Mouse (Mus musculus): ENCODE results near the gene Fryl. TPM values are rescaled to one million over a fixed set of nuclear protein-coding genes. Genes with fewer than 3 reads are reported as not detected.

Gene Fryl
- total RNA-seq, 2 experiments from 2014 or later: 45.9 to 96.9 TPM

DNA sequence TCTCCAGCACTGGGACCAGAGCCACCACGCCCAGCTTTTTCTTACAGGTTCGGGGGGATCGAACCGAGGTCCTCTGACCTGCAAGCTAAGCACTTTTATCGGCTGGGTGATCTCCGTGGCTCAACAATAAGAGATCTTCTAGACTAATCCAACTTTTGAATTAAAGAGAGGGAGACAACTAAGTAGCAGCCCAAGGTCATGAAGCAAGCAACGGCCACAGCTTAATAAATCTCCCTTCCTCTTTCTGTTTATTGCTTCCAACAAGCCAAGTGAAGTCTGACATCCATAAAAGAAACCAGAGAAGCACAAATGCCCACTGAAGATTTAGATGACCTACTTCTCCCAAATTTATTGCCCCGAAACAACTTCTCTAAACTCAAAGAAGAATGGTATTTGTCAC lies 54.3 kb downstream of the Fryl start:
- no peak for ATAC-seq (replicated peaks; ENCODE audit: low FRiP score, low TSS enrichment, poor library complexity, severe bottlenecking)

DNA sequence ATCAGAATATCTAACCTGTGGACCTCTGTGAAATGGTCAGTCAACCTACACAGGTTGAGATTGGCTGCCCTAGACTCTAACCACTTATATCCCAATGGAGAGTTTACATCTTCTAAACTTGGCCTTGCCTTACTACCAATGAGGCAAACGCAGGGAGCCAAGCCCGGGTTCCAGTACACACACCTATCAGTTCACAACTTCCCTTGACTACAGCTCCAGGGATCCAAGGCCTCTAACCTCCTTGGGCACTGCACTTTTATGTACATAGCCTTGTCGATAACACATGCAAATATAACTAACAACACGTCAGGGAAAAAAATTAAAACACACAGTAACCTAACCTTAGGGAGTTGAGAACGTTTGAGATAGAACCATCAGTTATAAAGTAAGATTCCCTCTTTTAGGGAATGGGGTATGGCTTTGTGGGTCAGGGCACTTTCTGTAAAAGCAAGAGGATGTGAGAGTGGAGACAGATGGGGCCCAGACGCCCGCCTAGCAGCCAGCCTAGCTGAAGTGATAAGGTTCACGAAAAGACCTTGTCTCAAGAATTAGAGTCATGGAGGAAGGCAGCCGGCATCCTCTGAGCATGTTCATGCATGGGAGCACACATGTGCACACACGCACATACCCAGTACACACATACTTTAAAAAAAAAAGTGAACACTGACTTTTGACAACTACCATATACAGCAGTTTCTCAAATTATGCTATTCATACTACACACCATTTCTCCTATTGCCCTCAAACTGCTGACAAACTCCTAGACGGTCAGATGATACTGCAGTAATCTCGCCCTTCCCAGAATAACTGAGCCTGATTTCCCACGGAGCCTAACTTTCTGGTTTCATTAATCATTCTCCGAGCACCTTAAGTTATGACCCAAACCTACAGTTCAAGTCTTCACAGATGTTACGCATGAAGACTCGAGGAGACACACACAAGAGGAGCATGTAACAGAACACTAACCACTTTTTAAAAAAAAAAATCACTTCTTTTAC lies 55.7 kb downstream of the Fryl start:
- ATAC-seq (replicated peaks; ENCODE audit: low FRiP score, low TSS enrichment, poor library complexity, severe bottlenecking): no peak

DNA sequence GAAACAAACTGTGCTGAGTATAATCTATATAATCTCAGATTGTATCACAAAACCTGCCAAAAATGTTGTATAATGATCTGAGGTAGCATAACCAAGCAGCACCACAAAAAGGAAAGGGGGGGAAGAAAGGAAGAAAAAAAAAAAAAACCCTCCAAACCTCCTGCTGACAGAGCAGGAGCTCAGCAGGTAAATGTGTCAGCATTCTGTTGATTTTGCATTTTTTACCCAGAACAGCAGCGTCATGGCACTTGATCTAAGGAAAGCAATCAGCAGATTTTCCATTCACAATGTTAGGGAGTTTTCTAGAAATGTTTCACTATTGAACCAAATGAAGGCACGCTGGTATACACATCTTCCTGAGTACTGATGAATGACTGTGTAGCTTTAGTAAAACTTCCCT lies 56.8 kb downstream of the Fryl start:
- no peak for ATAC-seq (replicated peaks; ENCODE audit: low FRiP score, low TSS enrichment, poor library complexity, severe bottlenecking)

DNA sequence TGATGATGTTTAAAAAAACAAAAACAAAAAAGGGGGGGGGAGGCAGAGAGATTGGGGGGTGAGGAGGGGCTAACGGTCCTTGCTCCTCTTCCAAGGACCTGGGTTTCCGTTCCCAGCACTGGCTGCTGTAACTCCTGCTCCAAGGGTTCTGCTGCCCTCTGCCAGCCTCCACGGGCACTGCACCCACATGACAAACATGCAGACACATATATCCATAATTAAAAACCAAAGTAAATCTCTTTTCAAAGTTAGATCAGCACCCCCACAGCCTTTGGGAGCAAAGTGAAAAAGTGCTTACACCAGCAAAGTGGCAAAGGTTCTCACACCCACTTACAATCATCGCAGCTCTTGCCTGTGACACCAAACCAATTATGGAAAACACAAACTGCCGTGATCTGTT lies 57.7 kb downstream of the Fryl start:
- ATAC-seq (replicated peaks; ENCODE audit: low FRiP score, low TSS enrichment, poor library complexity, severe bottlenecking): no peak

DNA sequence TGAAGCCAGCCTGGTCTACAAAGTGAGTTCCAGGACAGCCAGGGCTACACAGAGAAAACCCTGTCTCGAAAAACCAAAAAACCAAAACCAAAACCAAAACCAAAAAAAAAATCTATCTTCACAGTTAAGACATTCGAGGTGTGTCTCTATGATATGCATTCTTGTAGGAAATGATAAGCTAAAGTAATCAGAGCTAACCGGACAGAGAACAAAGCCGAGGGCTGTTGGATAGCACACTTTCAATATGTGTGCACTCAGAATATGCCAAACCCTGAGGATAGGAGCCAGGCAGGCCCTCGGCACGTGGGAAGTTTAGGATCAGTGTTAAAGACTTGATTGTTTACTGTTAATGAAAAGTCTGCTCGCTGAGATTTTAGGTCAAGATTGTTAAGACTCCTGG lies 58.6 kb downstream of the Fryl start:
- ATAC-seq (replicated peaks; ENCODE audit: low FRiP score, low TSS enrichment, poor library complexity, severe bottlenecking): peak; percentile 43; the same call in 1 of the 2 replicates

DNA sequence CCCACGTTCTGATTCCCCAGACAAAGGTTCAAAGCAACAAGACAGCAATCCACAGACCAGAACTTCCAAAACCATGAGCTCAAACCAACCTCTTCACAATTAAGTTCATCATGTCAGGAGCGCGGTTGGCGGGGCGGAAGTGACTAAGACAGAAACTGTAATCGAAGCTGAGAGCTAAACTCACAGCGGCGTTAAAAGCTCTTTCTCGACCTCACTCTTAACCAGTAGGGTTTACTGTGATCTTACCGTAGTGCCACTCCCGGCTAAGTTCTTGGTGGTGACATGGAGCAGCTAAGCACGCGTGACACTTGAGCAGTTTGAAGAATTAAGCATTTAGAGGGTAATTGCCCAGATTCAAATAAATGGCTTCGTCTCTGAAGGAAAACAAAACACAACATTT lies 61.7 kb downstream of the Fryl start:
- ATAC-seq (replicated peaks; ENCODE audit: low FRiP score, low TSS enrichment, poor library complexity, severe bottlenecking): no peak

DNA sequence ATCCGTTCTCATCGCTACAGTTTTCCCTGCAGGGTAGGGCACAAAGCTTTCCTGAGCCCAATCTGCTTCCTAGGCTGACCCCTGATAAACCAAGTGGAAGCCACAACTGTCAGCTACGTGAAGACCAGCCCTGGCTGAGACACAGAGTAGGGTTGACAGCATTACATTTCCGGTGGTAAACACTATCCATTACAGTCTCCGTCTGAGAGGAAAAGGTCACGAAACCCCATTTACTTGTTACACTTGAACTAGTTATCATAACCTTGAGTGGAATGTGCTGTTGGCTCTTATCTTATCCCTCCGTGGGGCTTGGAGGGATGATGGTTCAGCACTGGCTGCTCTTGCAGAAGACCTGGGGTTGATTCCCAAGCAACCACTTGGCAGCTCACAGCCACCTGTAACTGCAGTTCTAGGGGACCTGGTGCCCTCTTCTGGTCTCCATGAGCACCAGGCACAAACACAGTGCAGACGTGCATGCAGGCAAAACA lies 62.3 kb downstream of the Fryl start:
- ATAC-seq (replicated peaks; ENCODE audit: low FRiP score, low TSS enrichment, poor library complexity, severe bottlenecking): 0 out of 2 replicates have a peak, but pooled peaks have one; percentile 13

DNA sequence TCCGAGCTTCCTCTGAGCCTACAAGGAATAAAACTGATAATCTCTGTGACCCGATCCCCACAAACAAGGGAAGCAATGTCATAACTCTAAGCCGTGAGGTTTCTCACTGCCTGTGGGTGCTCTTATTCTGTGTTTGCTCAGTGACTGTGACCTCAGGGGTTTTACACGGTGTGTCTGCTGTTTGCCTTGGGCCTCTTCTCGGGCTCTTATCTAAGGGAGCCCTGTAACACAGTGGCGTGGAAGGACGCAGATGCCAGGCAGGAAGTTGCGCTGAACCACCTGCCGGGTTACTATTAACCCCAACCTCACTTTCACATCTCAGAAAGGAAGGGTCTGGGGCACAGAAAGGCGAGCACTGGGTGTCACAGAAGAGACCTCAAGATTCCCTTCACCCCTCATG lies 62.8 kb downstream of the Fryl start:
- peak; percentile 74 for ATAC-seq (replicated peaks; ENCODE audit: low FRiP score, low TSS enrichment, poor library complexity, severe bottlenecking)

DNA sequence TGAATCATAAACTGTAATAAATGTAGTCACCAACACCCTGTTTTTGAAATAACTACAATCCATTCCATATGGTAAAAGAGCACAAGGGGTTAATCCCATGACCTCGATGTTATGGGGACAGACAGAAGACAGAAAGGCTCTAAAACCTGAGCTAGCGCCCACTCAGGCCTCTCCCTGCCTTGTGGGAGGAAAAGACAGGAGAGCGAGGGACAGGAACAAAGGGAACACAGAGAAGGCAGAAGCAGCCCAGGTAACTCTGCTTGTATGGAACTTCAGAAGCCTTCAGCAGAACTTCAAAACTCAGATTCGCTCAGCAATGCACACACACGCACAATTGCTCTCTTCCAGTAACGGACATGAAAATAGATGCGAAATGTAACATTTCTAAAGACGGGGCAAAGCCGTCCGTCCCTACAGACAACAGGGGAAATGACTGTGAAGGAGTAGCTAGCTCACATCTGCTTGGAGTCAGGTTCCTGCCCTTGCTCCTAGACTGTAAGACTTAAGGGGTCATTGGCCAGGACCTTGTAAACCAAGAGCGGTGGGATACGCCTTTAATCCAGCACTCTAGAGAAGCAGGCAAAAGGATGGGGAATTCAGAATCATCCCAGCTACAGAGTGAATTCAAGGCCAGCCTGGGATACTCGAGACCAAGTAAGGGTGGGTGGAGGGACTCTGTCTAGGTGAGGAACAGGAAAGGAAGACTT lies 63.4 kb downstream of the Fryl start:
- no peak for ATAC-seq (replicated peaks; ENCODE audit: low FRiP score, low TSS enrichment, poor library complexity, severe bottlenecking)

DNA sequence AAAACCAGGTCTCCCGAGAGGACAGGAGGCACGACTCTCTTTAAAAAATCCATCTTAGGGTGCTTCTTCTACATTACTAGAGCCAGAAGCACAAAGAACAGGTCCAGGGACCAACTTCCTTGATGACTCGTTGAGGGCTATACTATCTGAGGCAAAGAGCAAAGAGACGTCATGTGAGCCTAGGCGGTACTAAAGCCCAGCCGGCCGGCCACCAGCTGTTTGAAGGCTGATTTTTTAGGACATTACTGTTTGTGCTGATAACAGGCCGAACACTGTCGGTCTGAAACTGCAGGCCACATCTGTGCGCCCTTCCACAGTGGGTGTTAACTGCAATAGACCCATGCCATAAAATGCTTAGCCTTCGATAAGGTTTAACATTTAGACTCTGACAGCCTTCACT lies 64.7 kb downstream of the Fryl start:
- peak; percentile 87 for ATAC-seq (replicated peaks; ENCODE audit: low FRiP score, low TSS enrichment, poor library complexity, severe bottlenecking)

DNA sequence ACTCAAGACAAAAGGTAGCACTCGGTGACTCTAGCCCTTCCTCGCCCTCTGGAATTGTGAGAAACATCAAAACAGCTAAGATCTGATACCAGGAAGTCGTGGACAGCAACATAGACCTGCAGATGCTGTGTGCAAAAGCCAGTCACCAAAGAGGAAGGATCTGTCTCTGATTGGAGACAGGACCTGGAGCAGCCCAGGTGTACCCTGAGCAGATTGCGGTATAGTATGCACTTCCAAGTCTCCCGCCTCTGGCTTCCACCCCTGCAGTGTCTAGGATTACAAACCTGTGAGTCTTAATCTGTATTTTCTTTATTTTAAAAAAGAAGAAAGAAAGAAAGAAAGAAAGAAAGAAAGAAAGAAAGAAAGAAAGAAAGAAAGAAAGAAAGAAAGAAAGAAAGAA lies 66.3 kb downstream of the Fryl start:
- ATAC-seq (replicated peaks; ENCODE audit: low FRiP score, low TSS enrichment, poor library complexity, severe bottlenecking): no peak

DNA sequence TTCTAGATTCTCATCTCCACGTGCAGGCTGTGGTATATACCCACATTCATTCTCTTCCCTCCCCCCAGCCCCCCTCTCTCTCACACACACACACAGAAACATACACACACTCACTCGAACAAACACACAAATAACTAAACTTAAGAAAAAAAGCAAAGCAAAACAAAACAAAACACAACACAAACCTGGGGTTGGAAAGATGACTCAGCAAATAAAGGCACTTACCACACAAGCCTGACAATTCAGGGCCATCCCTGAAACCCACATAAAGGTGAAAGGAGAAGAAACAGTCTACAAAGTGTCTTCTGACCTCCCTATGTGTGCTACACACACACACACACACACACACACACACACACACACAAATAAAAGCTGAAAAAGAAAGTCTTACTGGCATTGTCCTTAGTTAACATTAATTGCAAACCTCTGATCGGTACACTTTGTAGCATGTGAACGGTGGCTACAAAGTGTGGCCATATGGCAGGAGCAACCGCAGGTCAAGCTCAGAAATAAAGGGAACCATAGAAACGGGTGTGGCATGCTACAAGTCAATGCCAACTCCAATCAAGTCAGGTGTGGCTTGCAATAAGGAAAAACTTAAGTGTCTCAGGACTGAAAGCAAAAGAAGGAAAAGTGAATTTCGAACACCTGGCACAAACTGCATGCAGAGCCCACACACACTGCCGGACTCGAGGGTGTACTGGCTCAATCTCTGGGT lies 66.8 kb downstream of the Fryl start:
- ATAC-seq (replicated peaks; ENCODE audit: low FRiP score, low TSS enrichment, poor library complexity, severe bottlenecking): no peak

DNA sequence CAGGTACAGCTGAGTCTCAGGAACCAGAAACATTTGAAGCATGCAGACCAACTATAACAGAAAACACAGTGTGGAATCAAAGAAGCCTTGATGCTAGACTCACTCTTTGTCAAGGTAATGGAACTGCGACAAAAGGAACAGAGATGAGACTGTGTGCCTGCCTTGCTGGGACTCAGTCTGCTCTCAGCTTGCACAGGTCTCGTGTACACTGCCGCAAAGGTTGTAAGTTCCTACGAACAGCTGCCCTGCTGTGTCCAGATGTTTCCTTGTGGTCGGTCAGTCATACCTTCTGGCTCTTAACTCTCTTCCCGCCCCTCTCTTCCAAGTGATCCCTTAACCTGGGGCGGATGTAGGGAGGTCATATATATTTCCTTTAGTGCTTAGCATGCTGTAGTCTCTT lies 67.8 kb downstream of the Fryl start:
- ATAC-seq (replicated peaks; ENCODE audit: low FRiP score, low TSS enrichment, poor library complexity, severe bottlenecking): no peak

DNA sequence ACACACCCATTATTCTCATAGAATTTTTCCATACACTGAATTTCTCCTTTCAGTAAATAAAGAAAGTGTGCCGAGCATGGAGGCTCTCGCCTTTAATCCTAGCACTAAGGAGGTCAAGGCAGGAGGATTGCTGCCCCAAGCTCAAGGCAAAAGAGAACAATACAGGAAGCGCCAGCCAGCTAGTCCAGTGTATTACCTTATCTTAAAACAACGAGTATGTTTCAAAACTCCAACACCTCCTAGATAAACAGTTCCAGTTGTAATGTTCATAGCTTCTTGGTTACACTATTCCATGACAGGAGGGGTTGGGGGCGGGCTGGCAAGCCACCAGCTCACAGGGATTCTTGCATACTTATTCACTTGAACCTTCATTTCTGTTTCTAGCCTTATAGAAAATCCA lies 68.3 kb downstream of the Fryl start:
- 0 out of 2 replicates have a peak, but pooled peaks have one; percentile 19 for ATAC-seq (replicated peaks; ENCODE audit: low FRiP score, low TSS enrichment, poor library complexity, severe bottlenecking)

DNA sequence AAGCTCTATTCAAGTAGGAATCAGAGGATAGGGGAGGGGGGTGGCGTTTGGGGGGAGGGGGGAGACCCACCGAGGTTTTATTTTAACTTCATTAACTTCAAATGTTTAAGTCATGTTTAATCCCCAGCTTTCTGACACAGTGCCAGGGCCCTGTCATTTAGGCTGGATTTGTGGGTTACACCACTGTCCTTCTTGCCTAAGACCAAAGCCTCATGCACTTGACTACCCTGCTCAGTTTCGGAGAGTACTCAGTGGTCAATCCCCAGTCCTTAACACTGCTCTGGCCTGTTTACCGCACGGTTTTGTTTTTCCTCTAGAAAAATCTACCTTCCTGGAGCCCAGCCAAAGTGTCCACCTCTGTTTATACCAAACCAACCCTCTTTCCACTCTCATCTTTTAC lies 69.5 kb downstream of the Fryl start:
- ATAC-seq (replicated peaks; ENCODE audit: low FRiP score, low TSS enrichment, poor library complexity, severe bottlenecking): no peak

DNA sequence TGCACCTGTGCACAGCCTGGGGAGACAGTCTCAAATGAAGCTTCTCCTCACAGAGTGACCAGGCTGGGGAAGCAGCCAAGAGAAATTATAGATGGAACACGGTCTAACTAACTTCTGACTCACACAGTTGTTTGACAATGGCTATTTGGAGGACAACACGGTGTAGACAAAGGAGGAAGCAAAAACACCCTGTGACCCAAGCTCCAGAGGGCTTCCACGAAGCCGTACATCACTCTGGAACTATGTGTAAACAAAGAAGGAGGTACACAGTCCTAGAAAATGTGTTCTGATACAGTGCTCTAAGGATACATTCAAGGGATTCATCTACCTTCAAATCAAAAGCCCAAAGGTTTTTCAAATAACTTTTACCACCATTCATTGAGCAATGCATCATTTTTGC lies 71.0 kb downstream of the Fryl start:
- ATAC-seq (replicated peaks; ENCODE audit: low FRiP score, low TSS enrichment, poor library complexity, severe bottlenecking): no peak

DNA sequence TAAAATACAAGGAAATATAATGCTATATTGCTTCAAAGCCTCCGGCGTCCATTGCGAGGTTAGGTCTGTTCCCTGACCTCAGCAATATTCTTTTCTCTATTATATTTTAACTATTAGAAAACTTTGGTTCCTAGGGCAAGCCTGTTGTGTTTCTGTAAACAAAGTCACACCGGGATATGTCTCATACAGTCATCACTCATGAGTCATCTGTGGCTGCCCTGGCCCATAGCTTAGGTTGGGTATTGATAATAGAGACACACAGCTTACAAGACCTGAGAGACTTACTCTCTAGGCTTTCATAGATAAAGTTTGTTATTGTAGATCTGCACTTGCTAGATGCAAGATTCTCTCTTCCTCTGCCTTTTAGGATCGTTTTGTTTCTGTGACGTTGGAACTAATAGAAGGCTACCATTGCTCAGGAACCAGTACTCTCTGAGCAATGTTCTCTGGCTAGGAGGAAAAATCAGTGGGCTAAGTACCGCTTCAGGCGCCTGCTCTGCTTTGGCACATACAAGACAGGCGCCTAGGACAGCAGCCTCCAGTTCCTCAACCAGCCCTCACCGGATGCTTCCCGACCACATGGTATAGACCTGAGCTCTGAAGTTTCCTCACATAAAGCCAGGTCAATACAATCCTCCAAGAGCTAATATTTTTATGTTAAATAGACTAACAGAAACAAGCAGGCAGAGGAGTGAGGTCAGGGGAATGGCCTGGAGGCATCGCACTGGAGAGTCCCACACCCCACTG lies 73.5 kb downstream of the Fryl start:
- peak; percentile 63; the same call in 1 of the 2 replicates for ATAC-seq (replicated peaks; ENCODE audit: low FRiP score, low TSS enrichment, poor library complexity, severe bottlenecking)

DNA sequence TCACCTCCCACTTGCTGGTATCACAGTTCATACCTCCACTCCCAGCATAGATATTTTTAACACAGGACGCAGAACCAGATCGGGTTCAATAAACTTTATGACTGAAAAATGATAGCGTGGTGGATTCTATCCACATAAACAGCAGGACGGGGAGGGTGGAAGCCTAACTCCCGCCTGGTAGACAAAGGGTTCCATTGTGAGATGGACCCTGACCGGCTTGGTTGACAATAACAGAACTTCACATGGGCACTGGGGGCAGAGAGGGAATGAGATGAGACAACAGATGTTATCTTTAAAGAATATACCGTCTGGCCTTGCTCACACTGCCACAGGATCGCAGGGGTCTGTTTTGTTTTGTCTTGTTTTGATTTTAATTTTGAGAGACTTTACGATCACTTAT lies 74.2 kb downstream of the Fryl start:
- no peak for ATAC-seq (replicated peaks; ENCODE audit: low FRiP score, low TSS enrichment, poor library complexity, severe bottlenecking)

DNA sequence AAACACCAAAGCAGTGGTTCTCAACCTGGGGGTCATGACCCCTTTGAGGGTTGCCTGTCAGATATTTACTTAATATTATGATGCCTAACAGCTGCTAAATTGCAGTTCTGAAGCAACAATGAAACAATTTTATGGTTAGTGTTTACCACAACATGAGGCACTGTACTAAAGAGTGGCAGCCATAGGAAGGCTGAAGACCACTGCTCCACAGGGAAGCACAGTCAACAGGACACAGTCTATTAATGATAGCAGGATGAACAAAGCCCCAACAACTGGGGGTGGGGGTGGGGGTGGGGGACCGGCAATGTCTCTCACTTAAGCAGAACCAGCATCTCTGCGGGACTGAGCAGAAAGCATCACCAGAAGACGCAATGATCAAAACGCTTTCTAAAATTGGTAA lies 80.1 kb downstream of the Fryl start:
- ATAC-seq (replicated peaks; ENCODE audit: low FRiP score, low TSS enrichment, poor library complexity, severe bottlenecking): no peak

All from megakaryocyte-erythroid progenitor cell, adult 5-6 weeks (primary cell).